In the genomic region with DNA sequence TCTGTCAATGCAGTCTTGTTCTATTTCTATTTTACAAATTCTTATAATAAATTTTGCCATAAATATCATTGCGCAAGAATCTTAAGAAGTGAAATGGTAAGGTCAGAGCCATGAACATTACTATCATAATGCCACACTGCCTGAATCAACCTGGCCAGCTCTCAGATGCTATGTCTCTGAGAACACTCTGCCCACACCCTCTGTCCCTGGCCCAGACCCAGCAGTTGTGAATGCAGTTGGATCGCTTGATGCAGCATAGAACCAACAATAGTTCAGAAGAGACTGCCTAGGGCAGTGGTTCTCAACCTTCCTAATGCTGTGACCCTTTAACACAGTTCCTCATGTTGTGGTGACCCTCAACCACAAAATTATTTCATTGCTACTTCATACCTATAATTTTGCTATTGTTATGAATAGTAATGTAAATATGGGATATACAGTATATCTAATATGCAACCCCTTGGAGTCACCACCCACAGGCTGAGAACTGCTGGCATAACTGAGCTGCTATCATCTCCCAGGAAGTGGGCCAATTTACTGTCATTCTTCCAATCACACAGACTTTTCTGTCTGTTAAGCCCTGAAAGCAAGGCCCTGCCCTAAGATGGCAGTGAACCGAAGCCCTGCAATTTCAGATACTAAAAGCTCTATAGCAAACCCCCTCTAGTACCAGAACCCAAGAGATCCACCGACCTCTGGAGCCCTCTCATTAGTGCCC, we compare ENCODE assay signal across 27 mouse cellular contexts. TPM values are rescaled to one million over a fixed set of nuclear protein-coding genes. Genes with fewer than 3 reads are reported as not detected.
DNase-seq lines count a peak whose midpoint lies in the region; ATAC-seq and TF ChIP-seq lines count a peak whose summit lies in the region.
"Had no signal": no experiment of that assay in that cellular context is flagged by ENCODE, and none has a peak within 500 bp of the region (broad histone marks: within the 10 kb centered on the region; RNA-seq: fewer than 3 reads in every experiment).

No protein-coding gene starts in this region.

- TF ChIP-seq CTCF in brain, embryonic 14.5 days (IDR thresholded peaks at IDR 0.05; ENCODE audit: borderline replicate concordance, extremely low read depth, insufficient read depth, insufficient read length), result no peak

- no peak for TF ChIP-seq POLR2A in brain, embryonic 14.5 days (IDR thresholded peaks at IDR 0.05; ENCODE audit: borderline replicate concordance, extremely low read depth, insufficient read depth, insufficient read length, poor library complexity, severe bottlenecking)

- ATAC-seq in megakaryocyte progenitor cell, adult 5-6 weeks (replicated peaks; ENCODE audit: poor library complexity), result peak; percentile 73
- ATAC-seq: CD4-positive, CD25-positive, alpha-beta regulatory T cell, adult 4 months; hindbrain, embryonic 16.5 days had no signal

- peak; percentile 50 to 58 for DNase-seq in cerebellum, postnatal 10 days
- no peak for DNase-seq in cerebellum, adult 11 months
- DNase-seq in left cerebral cortex, adult 18-20 months (ENCODE audit: low spot score in 2 of 2), result peak; percentile 42 to 49
- no peak for DNase-seq in left cerebral cortex, adult 8-10 months (ENCODE audit: low spot score in 2 of 2)
- peak; percentile 44 for DNase-seq in brain, embryonic 14.5 days (ENCODE audit: low read depth)
- no peak for DNase-seq in right cerebral cortex, adult 18-20 months
- DNase-seq: cerebellum, adult 9-10 months; embryo, embryonic 11 days; kidney, adult 18-20 months; kidney, postnatal 25 days; left cerebral cortex, postnatal 4 days; liver; lung, embryonic 14.5 days; lung, postnatal 4 days; midbrain, embryonic 14.5 days; right cerebral cortex, postnatal 14 days; thymus, postnatal 14 days had no signal

RNA-seq across cellular contexts. Expression of a gene that starts 45.3 kb away (rescaled TPM):
- 10 to 100 TPM; 33.4 to 38.8 TPM for total RNA-seq in left cerebral cortex, adult 18-20 months (2021)
- total RNA-seq in left cerebral cortex, adult 8-10 months (2022), result 10 to 100 TPM; 45.0 to 64.2 (median 51.7) TPM
- 4.3 and 6.9 TPM in 2 replicates for polyA plus RNA-seq in brain, embryonic 14.5 days (2012; rRNA removed)
- total RNA-seq in megakaryocyte progenitor cell, adult 5-6 weeks (2015), result not detected in 2 replicates
- not detected in 2 replicates for total RNA-seq in megakaryocyte progenitor cell, adult 5-6 weeks (2017)
- total RNA-seq: adrenal gland, adult 18-20 months; gastrocnemius, adult 18-20 months; gastrocnemius, postnatal 4 days; heart, adult 2 months; monocyte, adult 5-6 weeks had no signal
- polyA plus RNA-seq: CD4-positive, CD25-positive, alpha-beta regulatory T cell, adult 4 months; heart, adult 2 months; lung, embryonic 14.5 days; stomach, embryonic 14.5 days; urinary bladder, adult 2 months had no signal

Comparison
In these comparisons a context has a peak if more than half of its experiments do, and no peak if none do; other contexts are left out.
1. DNase-seq: peak in cerebellum, postnatal 10 days (2 of 2), left cerebral cortex, adult 18-20 months (2 of 2) and brain, embryonic 14.5 days (single experiment); none in cerebellum, adult 11 months (single experiment), left cerebral cortex, adult 8-10 months (0 of 2) and right cerebral cortex, adult 18-20 months (single experiment).
2. RNA of a gene that starts 45.3 kb away (total RNA-seq): 45.0 to 64.2 TPM in left cerebral cortex, adult 8-10 months and 33.4 to 38.8 TPM in left cerebral cortex, adult 18-20 months; not detected in megakaryocyte progenitor cell, adult 5-6 weeks; every median in the first group is over 10 times any median in the second.